Mouse (Mus musculus): Measurements from ENCODE around the gene Ncs1.

- TF ChIP-seq CTCF (IDR thresholded peaks at IDR 0.05; ENCODE audit: control insufficient read depth, insufficient read depth, insufficient read length), result no peak
- no peak for TF ChIP-seq MAX (IDR thresholded peaks at IDR 0.05)
- no peak for TF ChIP-seq USF1 (IDR thresholded peaks at IDR 0.05; ENCODE audit: low read depth)
- TF ChIP-seq MYOG (IDR thresholded peaks at IDR 0.05; ENCODE audit: control insufficient read depth, extremely low read depth, insufficient read length), result no peak
- TF ChIP-seq MYOD1 (IDR thresholded peaks at IDR 0.05; ENCODE audit: control insufficient read depth, insufficient read length, low read depth), result no peak
- TF ChIP-seq CEBPB (IDR thresholded peaks at IDR 0.05; ENCODE audit: low read depth), result no peak
- TF ChIP-seq FOSL1 (IDR thresholded peaks at IDR 0.05; ENCODE audit: insufficient read depth, low read length, poor library complexity, severe bottlenecking), result no peak
These were observed 24.8 kb downstream of the Ncs1 start for GRCm38 (mm10) chr2:31270470-31270869.

Data from C2C12 (cell line).